ENCODE assay signal across 8 mouse cellular contexts in the genomic region with DNA sequence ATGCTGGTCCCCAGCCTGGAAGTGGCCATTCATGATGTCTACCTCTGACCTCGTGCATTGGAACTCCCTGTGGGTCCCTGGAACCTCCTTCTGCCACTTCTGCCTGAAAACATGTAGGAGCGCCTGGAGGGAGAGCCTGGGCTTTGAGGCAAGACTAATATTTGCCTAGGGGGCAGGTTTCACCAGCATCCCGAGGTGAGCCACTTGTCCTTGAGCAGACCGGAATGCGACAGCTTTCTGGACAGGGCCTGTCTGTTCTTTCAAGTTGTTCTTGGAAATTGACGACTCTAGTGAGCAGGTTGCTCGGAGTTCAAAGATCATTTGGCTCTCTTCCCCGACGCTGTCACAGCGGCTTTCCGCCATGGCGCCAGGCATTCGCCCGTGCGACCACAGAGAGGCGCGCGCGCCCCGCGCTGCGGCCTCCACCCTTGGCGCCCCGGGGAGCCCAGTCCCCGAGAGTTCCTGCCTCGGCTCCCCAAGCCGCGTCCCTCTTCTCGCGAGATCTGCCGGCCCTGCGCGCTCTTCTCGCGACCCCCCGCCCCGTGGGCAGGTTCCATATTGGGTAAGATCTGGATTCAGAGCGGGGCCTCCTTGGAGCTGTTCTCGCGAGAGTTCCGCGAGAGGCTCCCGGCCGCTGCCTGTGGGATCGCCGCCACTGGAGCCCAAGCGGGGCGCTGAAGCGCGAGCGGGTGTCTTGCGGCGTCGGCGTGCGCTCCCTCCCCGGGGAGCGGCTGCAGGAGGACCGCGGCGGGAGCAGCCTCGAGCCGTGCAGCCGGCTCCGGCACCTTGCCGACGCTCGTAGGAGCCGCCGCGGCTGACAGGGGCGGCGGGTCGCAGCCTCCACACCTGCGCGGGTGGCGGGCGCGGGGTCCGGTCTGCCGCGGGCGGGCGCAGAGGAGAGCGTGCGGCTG. TPM values are rescaled to one million over a fixed set of nuclear protein-coding genes. Genes with fewer than 3 reads are reported as not detected.
DNase-seq lines count a peak whose midpoint lies in the region; ATAC-seq lines count a peak whose summit lies in the region.

A gene (plus strand): TSS at position 554 of the 911 bp plus-strand sequence.

- 0 out of 2 replicates have a peak, but pooled peaks cover 4% of the 10 kb centered on the region for H3K27me3 ChIP-seq in hindbrain, embryonic 15.5 days

- peak within 1 kb of the TSS; percentile 81 for H3K9ac ChIP-seq in hindbrain, embryonic 15.5 days

- H3K4me1 ChIP-seq in hindbrain, embryonic 15.5 days (replicated peaks) = peaks cover 36% of the 10 kb centered on the region

- peak within 1 kb of the TSS; percentile 89 for H3K4me3 ChIP-seq in hindbrain, embryonic 15.5 days

- peak within 1 kb of the TSS; percentile 60 for H3K4me2 ChIP-seq in hindbrain, embryonic 15.5 days

- under 1% methylated on average over 71 of the region's 86 CpGs for WGBS in hindbrain, embryonic 15.5 days

- ATAC-seq in hindbrain, embryonic 15.5 days (ENCODE audit: low FRiP score, low read depth) = peak; percentile 97

- peak; percentile 99 for DNase-seq in R1 (ENCODE audit: low read depth, low spot score)
- peak; percentile 100 for DNase-seq in cerebellum, postnatal 25 days
- peak; percentile 99 to 100 for DNase-seq in frontal cortex, postnatal 36 days (ENCODE audit: low spot score in 2 of 2)
- DNase-seq in left cerebral cortex, adult 11 months (ENCODE audit: low spot score) = peak; percentile 99
- peak; percentile 100 for DNase-seq in lung, postnatal 4 days
- peak; percentile 99 for DNase-seq in retina, postnatal 7 days (ENCODE audit: low read depth, low spot score)
- DNase-seq in urinary bladder, adult 2 months (ENCODE audit: low spot score) = peak; percentile 98

- peak within 1 kb of the TSS; percentile 96 for H3K27ac ChIP-seq in hindbrain, embryonic 15.5 days (replicated peaks)

- no peaks in the 10 kb centered on the region for H3K36me3 ChIP-seq in hindbrain, embryonic 15.5 days

- no peaks in the 10 kb centered on the region for H3K9me3 ChIP-seq in hindbrain, embryonic 15.5 days

RNA-seq across cellular contexts. Expression of the gene that starts here (rescaled TPM):
- polyA plus RNA-seq in hindbrain, embryonic 15.5 days (2015; fragmentation: Nextera tagmentation; extraction: Ambion mirVana) = 25.6 and 28.7 TPM in 2 replicates
- 97.4 and 97.7 TPM in 2 replicates for polyA plus RNA-seq in urinary bladder, adult 2 months (2012; rRNA removed)

Comparison
In these comparisons a context has a peak if more than half of its experiments do, and no peak if none do; other contexts are left out.
1. Peak in every context shown above with its lines: DNase-seq, ATAC-seq, H3K4me3 ChIP-seq and H3K27ac ChIP-seq.